Mouse (Mus musculus): ENCODE measurements around the gene Comtd1.
A peak's percentile ranks its signal among the peaks of the same experiment; 100 is the strongest.

The Comtd1 gene

GRCm38 (mm10) chr14:21848166-21849154 lies at the start of gene Comtd1:
Gene Comtd1 (minus strand): TSS chr14:21848977.
- DNase-seq, result peak; percentile 98

GRCm38 (mm10) chr14:21892341-21892659 lies 43.5 kb upstream of the Comtd1 start:
- no peak for DNase-seq

DNA sequence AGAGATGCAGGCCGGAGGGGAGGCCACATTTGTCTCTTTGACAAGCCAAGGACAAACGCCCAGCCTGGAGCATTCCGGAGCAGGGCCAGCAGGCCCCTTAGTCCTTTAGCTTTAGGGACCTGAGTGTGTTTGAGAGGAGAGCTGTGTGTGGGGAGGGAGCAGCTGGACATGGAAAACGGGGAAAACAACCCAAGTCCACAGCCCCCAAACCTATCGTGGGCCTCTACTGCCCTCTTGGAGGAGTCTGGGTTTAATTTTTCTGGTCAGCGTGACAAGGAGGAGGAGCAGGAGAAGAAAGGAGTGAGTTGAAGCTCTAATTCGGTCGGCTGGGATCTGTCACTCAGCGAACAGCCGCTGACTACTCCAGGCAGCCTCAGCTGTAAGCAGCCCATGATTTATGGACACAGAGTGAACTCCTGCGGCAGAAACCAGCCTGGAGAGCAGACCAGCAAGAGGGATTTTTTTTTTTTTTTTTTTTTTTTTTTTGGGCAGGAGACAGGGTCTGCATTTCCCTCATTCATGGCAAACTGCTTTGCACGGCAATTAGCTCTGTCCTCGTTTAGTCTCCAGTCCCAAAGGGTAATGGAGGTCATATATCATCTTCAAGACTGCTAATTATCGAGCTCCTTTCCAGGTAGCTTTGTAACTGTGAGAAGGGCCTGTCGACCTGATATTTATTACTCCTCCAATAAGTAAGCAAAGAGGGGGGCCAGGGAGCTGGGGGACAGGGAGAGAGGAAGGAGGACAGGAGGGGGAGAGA lies 43.0 kb upstream of the Comtd1 start:
- peak; percentile 31 for DNase-seq

- DNase-seq, result no peak
Measured at GRCm38 (mm10) chr14:21890430-21890829, 41.7 kb upstream of the Comtd1 start.

DNA sequence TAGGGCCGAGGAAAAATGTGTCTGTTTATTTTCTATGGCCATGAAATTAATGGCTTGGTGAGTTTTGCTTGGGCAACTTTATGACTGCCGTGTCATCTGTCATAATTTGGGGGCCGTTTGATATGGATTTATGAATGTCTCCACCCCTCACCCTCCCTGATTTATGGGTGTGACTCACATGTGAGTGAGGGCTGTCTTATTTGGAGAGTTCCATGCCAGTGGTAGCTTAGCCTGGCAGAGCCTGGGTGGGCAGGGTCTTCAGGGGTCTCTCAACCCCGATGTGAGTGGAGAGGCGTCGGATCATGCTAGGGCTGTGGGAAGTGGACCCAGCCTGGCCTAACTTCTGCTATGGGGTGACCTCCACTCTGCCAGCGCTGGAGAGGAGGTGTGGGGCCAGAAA lies 18.0 kb upstream of the Comtd1 start:
- DNase-seq, result no peak

- DNase-seq, result no peak
Measured at GRCm38 (mm10) chr14:21866291-21866690, 17.5 kb upstream of the Comtd1 start.

DNA sequence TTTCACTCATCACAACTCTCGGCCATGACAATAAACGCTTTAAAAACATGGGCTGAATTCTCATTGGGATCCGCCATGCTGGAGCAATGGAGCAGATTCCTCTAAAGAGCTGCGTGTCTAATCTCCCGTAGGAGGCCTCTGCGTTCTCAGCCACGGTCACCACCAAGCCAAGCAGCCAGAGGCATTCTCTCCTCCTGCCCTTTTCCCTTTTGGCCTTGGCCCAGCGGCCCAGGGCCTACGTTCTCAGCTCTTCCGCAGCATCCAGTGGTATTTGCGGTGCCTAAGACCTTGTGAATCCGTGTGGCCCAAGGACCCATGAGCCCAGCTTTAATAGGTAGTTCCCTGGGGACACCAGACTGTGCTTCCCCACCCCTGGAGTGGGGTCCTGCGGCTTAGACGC lies 8.1 kb upstream of the Comtd1 start:
- no peak for DNase-seq

GRCm38 (mm10) chr14:21855961-21856360 lies 7.2 kb upstream of the Comtd1 start:
- no peak for DNase-seq

- DNase-seq, result no peak
Measured at GRCm38 (mm10) chr14:21854271-21854670, 5.5 kb upstream of the Comtd1 start.

GRCm38 (mm10) chr14:21853456-21854109 lies 4.8 kb upstream of the Comtd1 start:
- DNase-seq, result peak; percentile 91

DNA sequence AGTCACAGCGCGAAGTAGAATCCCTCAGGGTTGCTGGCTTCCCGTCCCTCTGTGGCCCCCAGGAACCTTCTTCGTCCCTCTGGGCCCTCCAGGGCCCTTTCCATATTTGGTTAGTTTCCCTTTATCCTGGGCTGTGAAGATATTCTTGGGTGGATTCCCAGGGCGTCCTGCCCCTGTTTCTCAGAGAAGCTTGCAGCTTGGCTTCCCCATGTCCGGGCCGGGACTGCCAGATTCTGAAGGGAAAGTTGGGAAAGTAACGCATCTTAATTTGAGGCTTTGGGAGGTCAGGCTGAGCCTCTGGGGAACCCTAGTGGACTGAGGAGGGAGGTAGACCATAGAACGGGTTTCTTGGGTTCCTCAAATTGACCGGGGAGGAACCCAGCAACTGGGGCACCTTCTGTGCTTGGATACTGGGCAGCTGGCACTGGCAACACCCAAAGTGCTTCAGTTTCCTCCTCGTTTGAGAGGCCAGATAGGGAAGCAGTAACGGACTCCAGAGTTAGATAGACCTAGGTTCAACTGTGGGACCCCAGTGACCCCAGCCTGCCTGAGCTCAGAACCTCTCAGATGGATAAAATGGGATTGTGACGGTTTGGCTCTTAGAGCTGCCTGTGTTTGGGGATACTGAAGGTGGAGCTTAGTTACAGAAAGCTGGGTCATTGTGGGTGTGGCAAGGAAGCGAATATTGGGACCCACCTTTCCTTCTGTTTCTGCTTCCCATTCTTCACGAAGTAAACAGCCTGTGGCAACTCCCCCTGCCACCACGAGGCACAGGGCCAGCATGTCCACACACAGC lies 3.4 kb upstream of the Comtd1 start:
- DNase-seq, result peak; percentile 67

DNA sequence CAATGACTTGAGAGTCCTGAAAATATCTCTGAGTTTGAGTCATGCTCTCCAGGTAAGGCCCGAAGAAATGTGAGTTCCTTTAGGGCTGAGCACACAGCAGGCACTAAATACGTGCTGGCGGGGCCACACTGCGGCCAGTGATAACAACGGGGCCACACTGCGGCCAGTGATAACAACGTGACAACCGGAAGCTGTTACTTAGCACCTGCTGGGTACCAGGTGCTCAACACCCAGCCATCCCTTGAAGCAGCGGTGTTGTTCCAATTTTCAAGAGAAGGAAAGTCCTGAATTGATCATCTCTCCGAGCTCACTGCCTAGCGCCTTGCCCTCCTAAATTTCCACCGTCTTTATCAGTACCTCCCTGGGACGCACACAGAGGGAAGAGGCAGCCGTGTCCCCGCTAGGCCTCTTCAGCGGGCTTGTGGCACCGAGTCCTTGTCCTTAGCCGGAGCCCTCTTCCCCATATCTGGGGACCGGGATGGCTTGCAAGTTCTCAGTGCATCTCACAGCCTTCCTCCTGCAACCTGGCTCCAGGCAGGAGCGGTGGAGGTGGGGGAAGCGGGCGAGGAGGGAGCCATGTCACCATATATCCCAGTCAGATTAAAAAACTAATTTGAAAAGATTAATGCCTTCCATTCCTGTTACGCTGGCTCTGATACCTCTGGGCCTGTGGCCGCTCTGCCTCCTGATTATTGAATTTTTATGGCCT lies 1.8 kb upstream of the Comtd1 start:
- peak; percentile 85 for DNase-seq

DNA sequence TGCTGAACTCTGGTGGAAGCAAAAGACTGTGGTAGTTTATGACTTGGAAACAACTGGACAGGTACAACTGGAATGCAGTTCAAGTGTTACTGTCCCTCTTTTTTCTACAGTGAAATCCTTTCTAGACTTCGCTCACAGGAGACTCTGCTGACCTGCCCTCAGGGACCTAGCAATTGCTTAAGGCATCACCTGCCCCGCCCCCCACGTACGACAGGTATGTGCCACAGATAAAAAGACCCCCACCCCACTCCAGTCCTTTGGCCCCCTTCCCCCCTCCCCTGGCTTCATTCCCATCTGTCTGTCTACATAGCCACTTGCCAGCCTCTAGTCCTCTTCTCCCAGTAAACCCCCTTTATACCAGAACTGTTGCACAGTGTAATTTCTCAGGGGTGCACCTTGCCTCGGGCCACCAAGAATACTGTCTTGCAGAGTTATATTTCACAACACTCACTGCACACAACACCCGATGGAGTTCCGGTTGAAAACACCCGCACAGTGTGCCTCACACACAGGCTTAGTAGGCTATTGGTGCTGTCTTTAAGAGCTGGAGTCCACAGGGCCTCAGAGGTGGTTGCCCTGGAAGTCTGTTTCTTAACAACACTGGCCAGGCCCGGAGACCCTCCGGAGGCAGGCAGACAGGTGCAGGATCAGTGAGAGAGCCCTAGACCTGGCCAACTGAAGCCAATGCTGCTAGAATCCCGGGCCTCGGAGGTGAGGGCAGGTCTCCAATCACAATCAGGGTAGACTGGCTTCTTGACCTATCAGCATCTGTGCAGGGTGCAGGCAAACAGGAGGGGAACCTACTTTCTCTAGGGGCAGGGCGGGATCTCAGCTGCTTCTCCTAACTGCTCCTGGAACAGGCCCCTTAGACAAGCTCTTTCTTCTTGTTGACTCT lies 994 bp upstream of the Comtd1 start:
- DNase-seq, result peak; percentile 67

- peak; percentile 78 for DNase-seq
Measured at GRCm38 (mm10) chr14:21847381-21848165, 1.2 kb downstream of the Comtd1 start.

- DNase-seq, result no peak
Measured at GRCm38 (mm10) chr14:21846827-21847380, 1.9 kb downstream of the Comtd1 start.

- DNase-seq, result no peak
Measured at GRCm38 (mm10) chr14:21843263-21843662, 5.5 kb downstream of the Comtd1 start.

- DNase-seq, result no peak
Measured at GRCm38 (mm10) chr14:21841819-21842592, 6.8 kb downstream of the Comtd1 start.

DNA sequence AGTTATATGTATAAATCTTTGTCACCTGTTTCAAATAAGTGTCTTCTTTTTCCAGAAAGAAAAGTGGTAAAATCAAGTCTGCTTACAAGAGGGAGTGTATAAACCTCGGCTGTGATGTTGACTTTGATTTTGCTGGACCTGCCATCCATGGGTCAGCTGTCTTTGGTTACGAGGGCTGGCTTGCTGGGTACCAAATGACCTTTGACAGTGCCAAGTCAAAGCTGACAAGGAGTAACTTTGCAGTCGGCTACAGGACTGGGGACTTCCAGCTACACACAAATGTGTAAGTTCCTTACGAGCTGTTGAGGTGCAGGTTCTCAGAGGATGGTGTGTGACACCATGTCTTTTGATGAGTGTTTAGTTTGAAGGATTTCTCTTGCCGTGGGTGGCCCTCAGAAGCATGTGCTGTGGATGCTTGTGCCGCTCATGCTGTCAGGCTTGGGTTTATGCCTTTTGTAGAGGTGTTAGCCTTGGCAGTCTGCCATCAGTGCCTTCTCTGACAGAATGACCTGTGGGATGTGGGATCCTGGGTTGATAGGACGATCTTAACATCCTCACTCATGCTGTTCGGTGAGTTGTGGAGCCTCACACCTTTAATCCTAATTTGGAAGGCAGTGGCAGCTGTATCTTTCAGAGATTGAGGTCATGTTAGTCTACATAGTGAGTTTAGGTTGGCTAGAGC lies 10.3 kb downstream of the Comtd1 start:
- DNase-seq, result no peak
